8 mouse cellular contexts compared by ENCODE assay signal in the genomic region with DNA sequence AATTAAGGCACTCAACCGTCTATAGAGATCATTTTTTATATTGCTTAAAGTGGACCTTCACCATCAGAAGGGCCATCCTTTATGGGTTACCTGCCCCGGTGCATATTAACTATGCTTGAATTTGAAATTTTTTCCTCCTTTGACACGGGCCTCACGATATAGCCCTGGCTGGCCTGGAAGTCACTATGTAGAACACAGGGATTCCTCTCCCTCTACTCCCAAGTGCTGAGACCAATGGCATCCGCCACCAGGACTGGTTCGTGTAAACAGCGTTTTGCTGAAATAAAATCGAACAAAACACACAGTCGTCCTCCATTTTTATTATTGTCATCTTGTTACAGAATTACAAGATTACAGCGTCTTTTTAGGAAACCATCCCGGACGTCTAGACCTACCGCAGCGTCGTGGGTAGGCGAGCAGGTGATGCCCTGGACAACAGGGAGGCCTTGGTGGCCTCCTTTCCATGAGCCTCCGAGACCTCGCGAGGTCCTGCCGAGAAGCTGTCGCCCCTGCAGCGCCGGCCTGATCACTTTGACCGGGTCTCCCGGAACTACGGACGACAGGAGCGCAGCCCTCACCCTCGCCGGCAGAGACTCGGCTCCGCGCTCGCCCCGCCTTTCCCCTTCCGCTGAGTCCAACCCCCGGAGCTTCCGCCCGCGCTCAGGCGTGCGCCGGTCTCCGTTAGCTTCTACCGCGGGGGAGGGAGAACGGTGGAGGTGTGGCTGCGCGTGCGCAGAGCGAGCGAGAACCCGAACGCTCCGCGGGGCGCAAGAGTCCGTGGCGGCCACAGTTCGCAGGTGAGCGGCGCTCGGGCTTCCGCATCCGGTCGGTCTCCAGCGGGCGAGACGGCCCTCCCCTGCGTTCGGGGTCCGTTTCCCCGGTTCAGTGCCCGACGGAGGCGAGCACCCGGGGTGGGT. TPM values are rescaled to one million over a fixed set of nuclear protein-coding genes. Genes with fewer than 3 reads are reported as not detected.
DNase-seq lines count a peak whose midpoint lies in the region; ATAC-seq and TF ChIP-seq lines count a peak whose summit lies in the region.

No protein-coding gene starts in this region.

- peak overlapping the region; percentile 88 for H3K4me2 ChIP-seq in forebrain, embryonic 16.5 days (ENCODE audit: low read length)
- peak overlapping the region; percentile 60 for H3K4me2 ChIP-seq in lung, embryonic 15.5 days

- DNase-seq in G1E (ENCODE audit: low spot score) = peak; percentile 84
- peak; percentile 97 to 98 for DNase-seq in cerebellum, adult 18-20 months
- DNase-seq in heart, postnatal 4 days = peak; percentile 97
- peak; percentile 93 to 94 for DNase-seq in layer of hippocampus, adult 8-10 months (ENCODE audit: low spot score in 2 of 2)
- DNase-seq in ovary, adult 18-20 months (ENCODE audit: low spot score) = peak; percentile 94
- peak; percentile 97 for DNase-seq in thymus, postnatal 0 days (ENCODE audit: low spot score)

- ATAC-seq in G1E (ENCODE audit: extremely low read depth, insufficient number of reproducible peaks, low FRiP score, poor library complexity, severe bottlenecking) = peak; percentile 94
- peak; percentile 99 for ATAC-seq in forebrain, embryonic 16.5 days
- ATAC-seq in lung, embryonic 15.5 days (ENCODE audit: borderline replicate concordance, extremely low read depth, low FRiP score, low TSS enrichment) = peak; percentile 98

- H3K4me1 ChIP-seq in G1E (ENCODE audit: insufficient read depth, low read depth, low read length) = peaks cover 25% of the 10 kb centered on the region
- peaks cover 13% of the 10 kb centered on the region for H3K4me1 ChIP-seq in forebrain, embryonic 16.5 days (replicated peaks; ENCODE audit: control insufficient read depth, insufficient read depth, low read length)
- H3K4me1 ChIP-seq in lung, embryonic 15.5 days = peaks cover 20% of the 10 kb centered on the region

- H3K36me3 ChIP-seq in G1E (replicated peaks) = peaks cover 23% of the 10 kb centered on the region
- no peaks in the 10 kb centered on the region for H3K36me3 ChIP-seq in forebrain, embryonic 16.5 days (ENCODE audit: control insufficient read depth, insufficient read depth)
- no peaks in the 10 kb centered on the region for H3K36me3 ChIP-seq in lung, embryonic 15.5 days

- H3K27ac ChIP-seq in forebrain, embryonic 16.5 days (ENCODE audit: low read length) = peak overlapping the region; percentile 84
- peak overlapping the region; percentile 89 for H3K27ac ChIP-seq in lung, embryonic 15.5 days

- H3K4me3 ChIP-seq in G1E (ENCODE audit: low read depth, low read length) = peak overlapping the region; percentile 85
- H3K4me3 ChIP-seq in forebrain, embryonic 16.5 days (replicated peaks; ENCODE audit: low read length) = peak overlapping the region; percentile 79
- H3K4me3 ChIP-seq in lung, embryonic 15.5 days = peak overlapping the region; percentile 89

- H3K27me3 ChIP-seq in G1E (ENCODE audit: insufficient read depth, low read length) = no peaks in the 10 kb centered on the region
- H3K27me3 ChIP-seq in forebrain, embryonic 16.5 days (replicated peaks; ENCODE audit: control insufficient read depth, insufficient read depth, low read length) = no peaks in the 10 kb centered on the region
- H3K27me3 ChIP-seq in lung, embryonic 15.5 days = no peaks in the 10 kb centered on the region

- 2% methylated on average over 68 of the region's 77 CpGs for WGBS in forebrain, embryonic 16.5 days
- 1% methylated on average over 77 of the region's 77 CpGs for WGBS in lung, embryonic 15.5 days

- no peak for TF ChIP-seq CTCF in G1E (IDR thresholded peaks at IDR 0.05; ENCODE audit: low read depth, low read length)

- H3K9ac ChIP-seq in forebrain, embryonic 16.5 days (replicated peaks; ENCODE audit: low read depth, low read length) = peak overlapping the region; percentile 92
- H3K9ac ChIP-seq in lung, embryonic 15.5 days = peak overlapping the region; percentile 85

- H3K9me3 ChIP-seq in G1E (replicated peaks) = peaks cover 2% of the 10 kb centered on the region; the same call in 1 of the 2 replicates
- no peaks in the 10 kb centered on the region for H3K9me3 ChIP-seq in forebrain, embryonic 16.5 days (ENCODE audit: control insufficient read depth, low read length)
- no peaks in the 10 kb centered on the region for H3K9me3 ChIP-seq in lung, embryonic 15.5 days

RNA-seq across cellular contexts. Expression of a gene that starts 11.3 kb away (rescaled TPM):
- total RNA-seq in G1E (2014; fragmentation: Nextera tagmentation) = 16.9 and 17.4 TPM in 2 replicates
- 34.1 and 38.8 TPM in 2 replicates for total RNA-seq in G1E (2017)
- 10.5 and 13.3 TPM in 2 replicates for polyA plus RNA-seq in G1E (2012)
- 4.9 and 6.1 TPM in 2 replicates for polyA plus RNA-seq in forebrain, embryonic 16.5 days (2015; fragmentation: Nextera tagmentation; extraction: Ambion mirVana)
- 10 to 100 TPM; 12.2 to 12.7 TPM for total RNA-seq in heart, postnatal 4 days (2021)
- 10 to 100 TPM; 39.4 to 46.0 (median 42.8) TPM for total RNA-seq in layer of hippocampus, adult 8-10 months (2022)
- polyA plus RNA-seq in lung, embryonic 15.5 days (2015; fragmentation: Nextera tagmentation; extraction: Ambion mirVana) = 8.1 and 9.7 TPM in 2 replicates
- polyA plus RNA-seq in thymus, postnatal 0 days (2015; fragmentation: Nextera tagmentation; extraction: Ambion mirVana) = 10.7 and 13.3 TPM in 2 replicates

RNA-seq across cellular contexts. Expression of a gene that starts 11.6 kb away (rescaled TPM):
- total RNA-seq in G1E (2014; fragmentation: Nextera tagmentation) (59.3 and 69.4 TPM in 2 replicates), G1E (2017) (27.4 and 31.8 TPM in 2 replicates)
- 1.4 and 2.0 TPM in 2 replicates for polyA plus RNA-seq in G1E (2012)
- 22.9 and 26.5 TPM in 2 replicates for polyA plus RNA-seq in forebrain, embryonic 16.5 days (2015; fragmentation: Nextera tagmentation; extraction: Ambion mirVana)
- total RNA-seq in heart, postnatal 4 days (2021) = 10 to 100 TPM; 14.1 to 15.2 TPM
- 10 to 100 TPM; 21.7 to 27.2 (median 25.2) TPM for total RNA-seq in layer of hippocampus, adult 8-10 months (2022)
- polyA plus RNA-seq in lung, embryonic 15.5 days (2015; fragmentation: Nextera tagmentation; extraction: Ambion mirVana) = 25.9 and 26.5 TPM in 2 replicates
- polyA plus RNA-seq in thymus, postnatal 0 days (2015; fragmentation: Nextera tagmentation; extraction: Ambion mirVana) = 36.7 and 39.0 TPM in 2 replicates

RNA-seq across cellular contexts. Expression of a gene that starts 47.9 kb away (rescaled TPM):
- total RNA-seq in G1E (2014; fragmentation: Nextera tagmentation) = 80.9 and 81.6 TPM in 2 replicates
- 160 and 177 TPM in 2 replicates for total RNA-seq in G1E (2017)
- polyA plus RNA-seq in G1E (2012) = 35.2 and 50.4 TPM in 2 replicates
- 679 and 710 TPM in 2 replicates for polyA plus RNA-seq in forebrain, embryonic 16.5 days (2015; fragmentation: Nextera tagmentation; extraction: Ambion mirVana)
- 1,000 to 10,000 TPM; 3,101 to 3,310 TPM for total RNA-seq in heart, postnatal 4 days (2021)
- 100 to 1,000 TPM; 495 to 555 (median 531) TPM for total RNA-seq in layer of hippocampus, adult 8-10 months (2022)
- 450 and 462 TPM in 2 replicates for polyA plus RNA-seq in lung, embryonic 15.5 days (2015; fragmentation: Nextera tagmentation; extraction: Ambion mirVana)
- polyA plus RNA-seq in thymus, postnatal 0 days (2015; fragmentation: Nextera tagmentation; extraction: Ambion mirVana) = 274 and 292 TPM in 2 replicates

Comparison
In these comparisons a context has a peak if more than half of its experiments do, and no peak if none do; other contexts are left out.
1. Peak in every context shown above with its lines: DNase-seq, ATAC-seq, H3K4me3 ChIP-seq and H3K27ac ChIP-seq.